Mouse (Mus musculus): ENCODE results near the gene Sertad2. TPM values are rescaled to one million over a fixed set of nuclear protein-coding genes. Genes with fewer than 3 reads are reported as not detected.

Sertad2 gene
- 27.6 and 29.1 TPM in 2 replicates for polyA plus RNA-seq (2015; fragmentation: Nextera tagmentation; extraction: Ambion mirVana)

DNA sequence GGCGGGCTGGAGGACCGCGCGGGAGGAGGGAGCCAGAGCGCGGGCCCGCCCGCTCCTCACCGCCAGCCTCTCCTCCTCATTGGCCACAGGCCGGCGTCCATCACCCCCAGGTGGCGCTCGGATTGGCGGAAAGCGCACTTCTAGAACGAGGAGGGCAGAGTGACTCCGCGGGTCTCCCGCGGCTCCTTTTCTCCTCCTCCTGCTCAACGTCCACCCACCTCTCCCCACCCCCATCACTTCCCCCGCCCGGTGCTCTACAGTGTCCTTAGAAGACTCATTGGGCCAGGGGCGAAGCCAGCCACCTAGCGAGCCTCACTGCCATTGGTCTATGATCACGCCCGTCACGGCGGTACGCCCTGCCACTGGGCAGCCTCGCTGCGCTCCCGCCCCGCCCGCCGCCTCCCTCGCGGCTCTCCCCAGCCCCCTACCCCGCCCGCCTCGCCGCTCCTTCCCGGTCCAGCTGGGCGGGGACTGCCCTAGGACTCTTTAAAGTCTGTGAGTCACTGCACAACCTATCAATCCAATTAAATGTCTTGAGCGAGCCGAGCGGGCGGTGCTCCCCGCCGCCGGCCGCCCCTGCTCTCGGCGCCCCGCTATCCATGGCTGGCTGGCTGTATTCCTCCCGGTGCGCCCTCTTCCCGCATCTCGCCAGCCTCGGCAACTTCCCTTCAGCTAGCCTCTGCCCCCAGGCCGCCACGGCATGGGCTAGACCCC lies at the start of gene Sertad2:
Gene Sertad2, plus strand, starts transcription at position 515 of the 714 bp plus-strand sequence.
- peak; percentile 100 for ATAC-seq
- Histone ChIP-seq H3K4me3 (ENCODE audit: low read length) (peak within 1 kb of the TSS; percentile 77), H3K27me3 (replicated peaks; ENCODE audit: control insufficient read depth, insufficient read depth, low read length) (no peaks in the 10 kb centered on the region), H3K27ac (ENCODE audit: low read depth, low read length) (peak within 1 kb of the TSS; percentile 93), H3K36me3 (ENCODE audit: control insufficient read depth, insufficient read depth, low read length) (no peaks in the 10 kb centered on the region), H3K9me3 (ENCODE audit: control insufficient read depth, low read length) (no peaks in the 10 kb centered on the region), H3K9ac (ENCODE audit: low read depth, low read length) (peak within 1 kb of the TSS; percentile 71), H3K4me2 (ENCODE audit: low read length) (peak within 1 kb of the TSS; percentile 85), H3K4me1 (ENCODE audit: control insufficient read depth, insufficient read depth, low read depth, low read length) (peaks cover 7% of the 10 kb centered on the region)
- WGBS, result under 1% methylated on average over 57 of the region's 62 CpGs

DNA sequence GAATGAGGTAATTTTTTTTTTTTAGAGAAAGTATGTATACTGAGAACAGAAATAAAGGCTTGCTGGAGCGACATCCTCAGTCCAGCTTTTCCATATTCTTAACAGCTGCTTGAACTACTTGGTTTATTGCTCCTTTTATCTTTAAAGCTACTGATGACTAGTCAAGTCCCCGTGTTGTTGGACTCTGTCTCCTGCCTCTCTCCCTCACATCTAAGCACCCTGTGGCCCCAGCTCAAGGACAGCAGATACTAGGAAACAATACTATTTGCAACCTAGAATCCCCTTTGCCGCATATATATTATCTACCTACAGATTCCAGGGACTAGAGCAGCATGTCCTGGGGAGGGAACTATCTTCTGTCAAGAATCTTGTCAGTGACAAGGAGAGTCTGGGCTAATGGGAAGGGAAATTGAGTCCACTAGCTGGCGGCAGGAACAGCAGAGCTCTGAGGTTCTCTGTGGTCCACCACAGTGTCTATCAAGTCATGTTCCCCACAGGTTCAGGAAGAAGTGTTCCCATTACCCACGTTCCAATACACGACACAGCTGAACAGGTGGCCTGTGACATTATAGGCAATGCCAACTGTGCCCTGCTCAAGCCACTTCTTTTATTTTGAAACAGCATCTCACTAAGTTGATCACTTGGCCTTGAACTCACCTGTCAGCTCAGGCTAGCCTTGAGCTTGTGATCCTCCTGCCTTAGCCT lies 49.0 kb upstream of the Sertad2 start:
- no peaks in the 10 kb centered on the region for H3K9me3 ChIP-seq (ENCODE audit: control insufficient read depth, low read length)
- no peak overlapping the region for H3K4me2 ChIP-seq (ENCODE audit: low read length)
- no peak overlapping the region for H3K9ac ChIP-seq (ENCODE audit: low read depth, low read length)
- WGBS, result 90% methylated on average over 6 of the region's 6 CpGs
- no peaks in the 10 kb centered on the region for H3K27me3 ChIP-seq (replicated peaks; ENCODE audit: control insufficient read depth, insufficient read depth, low read length)
- no peak overlapping the region for H3K27ac ChIP-seq (ENCODE audit: low read depth, low read length)
- no peaks in the 10 kb centered on the region for H3K4me1 ChIP-seq (ENCODE audit: control insufficient read depth, insufficient read depth, low read depth, low read length)
- no peak for ATAC-seq
- no peak overlapping the region for H3K4me3 ChIP-seq (ENCODE audit: low read length)
- H3K36me3 ChIP-seq (ENCODE audit: control insufficient read depth, insufficient read depth, low read length), result no peaks in the 10 kb centered on the region

DNA sequence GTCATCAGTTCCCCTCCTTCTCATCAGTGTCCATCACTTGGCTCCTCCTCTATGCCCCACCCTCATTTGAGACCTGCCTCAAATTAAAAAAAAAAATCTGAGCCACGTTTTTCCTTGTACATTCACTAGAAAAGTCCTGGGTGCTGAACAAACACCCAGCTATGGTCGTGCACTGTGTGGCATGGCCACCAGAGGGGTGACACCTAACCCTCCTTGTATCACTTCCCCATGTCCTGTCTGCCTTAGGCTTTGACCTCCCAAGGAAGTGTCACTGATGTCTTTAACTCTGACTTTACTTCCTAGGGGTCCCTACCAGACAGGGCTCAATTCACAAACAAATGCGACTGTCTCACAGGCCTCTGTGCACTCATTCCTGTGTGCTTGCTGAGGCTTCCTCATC lies 42.5 kb upstream of the Sertad2 start:
- no peak overlapping the region for H3K4me2 ChIP-seq (ENCODE audit: low read length)
- H3K9me3 ChIP-seq (ENCODE audit: control insufficient read depth, low read length), result no peaks in the 10 kb centered on the region
- no peak overlapping the region for H3K9ac ChIP-seq (ENCODE audit: low read depth, low read length)
- no peak for ATAC-seq
- no peak overlapping the region for H3K4me3 ChIP-seq (ENCODE audit: low read length)
- no peak overlapping the region for H3K27ac ChIP-seq (ENCODE audit: low read depth, low read length)
- H3K36me3 ChIP-seq (ENCODE audit: control insufficient read depth, insufficient read depth, low read length), result no peaks in the 10 kb centered on the region
- WGBS, result 39% methylated on average over 3 of the region's 3 CpGs
- no peaks in the 10 kb centered on the region for H3K27me3 ChIP-seq (replicated peaks; ENCODE audit: control insufficient read depth, insufficient read depth, low read length)
- no peaks in the 10 kb centered on the region for H3K4me1 ChIP-seq (ENCODE audit: control insufficient read depth, insufficient read depth, low read depth, low read length)

DNA sequence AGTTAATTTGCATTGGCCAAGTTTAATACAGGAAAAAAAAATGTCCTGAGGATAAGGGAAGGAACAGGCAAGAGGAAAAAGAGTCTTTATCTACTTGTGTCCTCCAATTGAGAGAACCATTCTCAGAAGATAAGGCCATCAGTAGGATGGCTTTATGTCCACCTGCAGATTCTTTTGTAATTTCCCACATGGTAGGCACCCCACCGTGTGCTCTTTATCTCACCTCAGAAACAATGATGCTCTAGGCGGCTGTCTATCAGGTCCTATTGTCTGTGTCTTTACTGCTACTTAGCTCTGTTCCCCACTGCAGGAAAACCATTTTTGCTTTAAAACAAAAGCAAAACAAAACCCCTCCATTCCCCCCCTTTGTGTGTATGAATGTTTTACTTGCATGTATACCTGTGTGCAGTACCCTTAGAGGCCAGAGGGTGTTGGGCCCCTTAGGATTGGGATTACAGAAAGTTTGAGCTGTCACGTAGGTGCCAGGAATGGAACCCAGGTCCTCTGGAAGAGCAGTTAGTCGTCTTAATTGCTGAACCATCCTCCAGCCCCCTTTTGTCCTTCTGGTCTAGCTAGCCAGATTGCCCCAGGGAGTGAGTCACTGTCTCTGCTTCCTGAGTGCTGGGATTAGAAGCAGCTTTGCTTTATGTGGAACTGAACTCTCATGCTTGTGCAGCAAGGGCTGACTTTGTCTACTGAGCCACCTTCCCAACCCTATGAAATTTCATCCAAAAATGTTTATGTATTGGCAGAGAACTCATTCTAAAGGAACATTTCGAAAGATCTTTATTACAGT lies 41.7 kb upstream of the Sertad2 start:
- no peaks in the 10 kb centered on the region for H3K27me3 ChIP-seq (replicated peaks; ENCODE audit: control insufficient read depth, insufficient read depth, low read length)
- ATAC-seq, result no peak
- H3K36me3 ChIP-seq (ENCODE audit: control insufficient read depth, insufficient read depth, low read length), result no peaks in the 10 kb centered on the region
- H3K9me3 ChIP-seq (ENCODE audit: control insufficient read depth, low read length), result no peaks in the 10 kb centered on the region
- no peak overlapping the region for H3K4me2 ChIP-seq (ENCODE audit: low read length)
- WGBS, result 68% methylated on average over 5 of the region's 5 CpGs
- no peak overlapping the region for H3K9ac ChIP-seq (ENCODE audit: low read depth, low read length)
- no peak overlapping the region for H3K4me3 ChIP-seq (ENCODE audit: low read length)
- H3K4me1 ChIP-seq (ENCODE audit: control insufficient read depth, insufficient read depth, low read depth, low read length), result no peaks in the 10 kb centered on the region
- H3K27ac ChIP-seq (ENCODE audit: low read depth, low read length), result no peak overlapping the region

DNA sequence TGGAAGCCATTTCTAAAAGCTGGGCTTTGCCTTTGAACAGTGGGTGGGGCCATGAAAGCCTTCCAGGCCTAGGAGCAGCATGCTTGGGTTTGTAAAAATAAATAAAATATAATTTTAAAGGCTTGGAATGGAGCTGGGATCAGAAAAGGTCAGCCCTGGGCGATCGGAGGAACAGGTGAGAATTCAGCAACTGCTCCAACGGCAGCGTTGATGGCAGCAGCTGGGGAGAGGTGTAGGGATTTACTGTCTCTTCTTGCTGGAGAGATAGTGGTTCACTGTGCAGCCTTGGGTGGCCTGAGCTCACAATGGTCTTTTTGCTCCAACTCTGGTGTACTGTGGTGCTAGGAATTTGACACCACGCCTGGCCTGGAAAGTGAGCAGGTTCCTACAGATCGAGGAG lies 29.5 kb upstream of the Sertad2 start:
- H3K4me1 ChIP-seq (ENCODE audit: control insufficient read depth, insufficient read depth, low read depth, low read length), result no peaks in the 10 kb centered on the region
- no peaks in the 10 kb centered on the region for H3K27me3 ChIP-seq (replicated peaks; ENCODE audit: control insufficient read depth, insufficient read depth, low read length)
- no peak overlapping the region for H3K4me3 ChIP-seq (ENCODE audit: low read length)
- H3K9me3 ChIP-seq (ENCODE audit: control insufficient read depth, low read length), result no peaks in the 10 kb centered on the region
- WGBS, result 92% methylated on average over 6 of the region's 6 CpGs
- H3K36me3 ChIP-seq (ENCODE audit: control insufficient read depth, insufficient read depth, low read length), result no peaks in the 10 kb centered on the region
- H3K4me2 ChIP-seq (ENCODE audit: low read length), result no peak overlapping the region
- no peak for ATAC-seq
- no peak overlapping the region for H3K9ac ChIP-seq (ENCODE audit: low read depth, low read length)
- no peak overlapping the region for H3K27ac ChIP-seq (ENCODE audit: low read depth, low read length)

DNA sequence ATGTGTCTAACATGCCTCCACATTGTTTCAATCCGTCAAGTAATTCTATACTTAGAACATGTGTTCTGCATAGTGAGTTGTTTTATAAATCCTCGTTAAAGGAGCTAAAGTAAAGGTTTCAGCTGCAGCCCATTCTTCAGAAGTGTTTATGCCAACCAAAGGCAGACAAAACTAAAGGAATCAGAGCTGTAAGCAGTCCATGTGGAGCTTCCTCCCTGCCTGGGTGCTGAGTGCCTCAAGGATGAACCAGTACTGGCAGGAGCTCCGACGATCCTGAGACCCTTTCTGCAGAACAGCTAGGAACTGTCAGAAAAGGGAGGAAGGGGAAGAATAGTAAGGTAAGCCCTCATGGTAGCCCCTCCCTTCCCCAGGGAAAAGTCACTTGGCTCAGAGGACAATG lies 28.3 kb upstream of the Sertad2 start:
- WGBS, result 62% methylated on average over 4 of the region's 4 CpGs
- no peak overlapping the region for H3K27ac ChIP-seq (ENCODE audit: low read depth, low read length)
- no peak for ATAC-seq
- H3K4me2 ChIP-seq (ENCODE audit: low read length), result no peak overlapping the region
- no peaks in the 10 kb centered on the region for H3K27me3 ChIP-seq (replicated peaks; ENCODE audit: control insufficient read depth, insufficient read depth, low read length)
- H3K9me3 ChIP-seq (ENCODE audit: control insufficient read depth, low read length), result no peaks in the 10 kb centered on the region
- H3K9ac ChIP-seq (ENCODE audit: low read depth, low read length), result no peak overlapping the region
- no peaks in the 10 kb centered on the region for H3K36me3 ChIP-seq (ENCODE audit: control insufficient read depth, insufficient read depth, low read length)
- no peaks in the 10 kb centered on the region for H3K4me1 ChIP-seq (ENCODE audit: control insufficient read depth, insufficient read depth, low read depth, low read length)
- H3K4me3 ChIP-seq (ENCODE audit: low read length), result no peak overlapping the region

DNA sequence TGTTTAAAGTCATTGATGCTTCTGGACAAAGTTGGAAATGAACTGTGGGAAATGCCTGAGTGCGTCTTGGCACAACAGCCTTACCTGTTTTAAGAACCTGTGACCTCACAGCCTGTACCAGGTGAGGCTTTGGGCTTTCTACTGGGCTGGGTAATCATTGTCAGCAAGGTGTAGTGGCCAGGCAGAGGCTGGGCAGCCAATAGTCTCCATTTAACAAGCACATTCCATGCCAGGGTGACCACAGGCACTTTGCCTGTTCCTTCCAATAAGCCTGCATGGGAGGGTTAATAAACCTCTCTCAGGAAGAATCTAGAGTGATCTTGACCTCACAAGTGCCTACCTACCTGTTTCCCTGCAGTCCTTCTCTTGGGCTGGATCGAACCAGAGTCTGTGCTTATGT lies 21.7 kb upstream of the Sertad2 start:
- no peak overlapping the region for H3K4me2 ChIP-seq (ENCODE audit: low read length)
- no peak overlapping the region for H3K27ac ChIP-seq (ENCODE audit: low read depth, low read length)
- H3K9ac ChIP-seq (ENCODE audit: low read depth, low read length), result no peak overlapping the region
- no peaks in the 10 kb centered on the region for H3K36me3 ChIP-seq (ENCODE audit: control insufficient read depth, insufficient read depth, low read length)
- no peaks in the 10 kb centered on the region for H3K4me1 ChIP-seq (ENCODE audit: control insufficient read depth, insufficient read depth, low read depth, low read length)
- no peak overlapping the region for H3K4me3 ChIP-seq (ENCODE audit: low read length)
- no peaks in the 10 kb centered on the region for H3K27me3 ChIP-seq (replicated peaks; ENCODE audit: control insufficient read depth, insufficient read depth, low read length)
- H3K9me3 ChIP-seq (ENCODE audit: control insufficient read depth, low read length), result no peaks in the 10 kb centered on the region
- 96% methylated on average over 2 of the region's 2 CpGs for WGBS
- no peak for ATAC-seq

DNA sequence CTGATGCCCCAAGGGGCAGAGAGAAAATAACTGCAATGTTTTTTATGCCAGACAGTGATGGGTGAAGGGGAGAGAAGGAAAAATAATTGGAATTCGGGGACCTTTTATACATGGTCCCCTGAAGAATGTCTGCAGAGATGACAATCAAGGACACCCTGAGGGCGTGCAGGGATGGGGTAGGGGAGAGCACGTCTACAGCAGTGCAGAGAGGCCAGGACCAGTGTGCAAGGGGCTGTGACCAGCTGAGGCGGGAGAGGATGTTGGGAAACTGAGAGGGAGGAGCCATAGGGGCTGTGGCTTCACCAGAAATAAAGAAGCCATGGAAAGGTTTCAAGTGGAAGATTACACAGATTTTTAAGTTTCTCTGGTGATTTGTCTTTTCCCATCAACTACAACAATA lies 20.3 kb upstream of the Sertad2 start:
- H3K4me2 ChIP-seq (ENCODE audit: low read length), result no peak overlapping the region
- H3K4me1 ChIP-seq (ENCODE audit: control insufficient read depth, insufficient read depth, low read depth, low read length), result no peaks in the 10 kb centered on the region
- 56% methylated on average over 4 of the region's 4 CpGs for WGBS
- no peak overlapping the region for H3K9ac ChIP-seq (ENCODE audit: low read depth, low read length)
- H3K9me3 ChIP-seq (ENCODE audit: control insufficient read depth, low read length), result no peaks in the 10 kb centered on the region
- H3K4me3 ChIP-seq (ENCODE audit: low read length), result no peak overlapping the region
- H3K36me3 ChIP-seq (ENCODE audit: control insufficient read depth, insufficient read depth, low read length), result no peaks in the 10 kb centered on the region
- H3K27me3 ChIP-seq (replicated peaks; ENCODE audit: control insufficient read depth, insufficient read depth, low read length), result no peaks in the 10 kb centered on the region
- ATAC-seq, result no peak
- no peak overlapping the region for H3K27ac ChIP-seq (ENCODE audit: low read depth, low read length)

DNA sequence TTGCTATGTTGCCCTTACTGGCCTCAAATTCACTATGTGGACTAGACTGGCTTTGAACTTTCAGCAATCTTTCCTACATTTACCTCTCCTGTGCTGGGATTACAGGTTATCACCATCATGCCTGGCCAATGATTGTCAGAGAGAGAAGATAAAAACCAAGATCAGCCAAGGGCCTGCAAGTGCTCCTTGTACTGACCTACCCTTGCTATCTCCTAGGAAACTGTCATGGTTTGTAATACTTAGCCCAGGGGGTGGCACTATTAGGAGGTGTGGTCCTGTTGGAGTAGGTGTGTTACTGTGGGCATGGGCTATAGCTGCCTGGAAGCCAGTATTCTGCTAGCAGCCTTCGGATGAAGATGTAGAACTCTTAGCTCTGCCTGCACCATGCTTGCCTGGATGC lies 18.6 kb upstream of the Sertad2 start:
- Histone ChIP-seq H3K9ac (ENCODE audit: low read depth, low read length) (no peak overlapping the region), H3K27me3 (replicated peaks; ENCODE audit: control insufficient read depth, insufficient read depth, low read length) (no peaks in the 10 kb centered on the region), H3K27ac (ENCODE audit: low read depth, low read length) (no peak overlapping the region), H3K4me3 (ENCODE audit: low read length) (no peak overlapping the region), H3K9me3 (ENCODE audit: control insufficient read depth, low read length) (no peaks in the 10 kb centered on the region), H3K36me3 (ENCODE audit: control insufficient read depth, insufficient read depth, low read length) (no peaks in the 10 kb centered on the region), H3K4me2 (ENCODE audit: low read length) (no peak overlapping the region), H3K4me1 (ENCODE audit: control insufficient read depth, insufficient read depth, low read depth, low read length) (no peaks in the 10 kb centered on the region)
- ATAC-seq, result no peak
- WGBS, result 100% methylated on average over 1 of the region's 1 CpGs
